Mouse (Mus musculus): ENCODE measurements around the gene Nptx1. TPM values are rescaled to one million over a fixed set of nuclear protein-coding genes. Genes with fewer than 3 reads are reported as not detected.

Nptx1 gene
- 100 to 1,000 TPM; 297 to 306 TPM for total RNA-seq (2021)
- long read RNA-seq, experiment 1, full-length matches to known transcripts: 34 of 157 reads
- long read RNA-seq, experiment 1, partial matches to known transcripts: 5 of 157 reads
- long read RNA-seq, experiment 1, other reads (novel, unspliced or antisense): 118 of 157 reads
- long read RNA-seq, experiment 2, full-length matches to known transcripts: 40 of 174 reads
- long read RNA-seq, experiment 2, partial matches to known transcripts: 7 of 174 reads
- long read RNA-seq, experiment 2, other reads (novel, unspliced or antisense): 127 of 174 reads

- peak; percentile 68 to 75 for DNase-seq (ENCODE audit: low spot score in 2 of 2)
These were observed at the start of gene Nptx1 for GRCm38 (mm10) chr11:119547183-119547921. Gene Nptx1, minus strand, starts transcription at chr11:119547753.

DNA sequence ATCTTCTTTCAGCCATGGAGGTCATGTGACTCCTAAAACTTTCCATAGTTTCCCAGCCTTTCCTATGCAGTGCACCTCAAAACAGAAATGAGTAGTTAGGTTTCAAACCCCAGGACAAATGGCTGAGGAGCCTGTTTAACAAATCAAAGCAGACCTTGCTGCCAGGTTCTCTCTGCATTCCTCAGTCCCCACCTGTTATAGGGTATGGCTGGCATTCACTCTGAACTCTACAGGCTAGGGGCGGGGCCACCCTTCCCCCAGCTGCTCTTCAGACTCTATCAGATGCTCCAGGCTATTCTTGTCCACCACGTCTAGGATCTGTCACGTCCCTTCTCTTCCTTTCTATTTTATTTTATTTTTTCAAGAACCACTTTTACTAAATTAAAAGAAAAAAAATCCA, 46.4 kb upstream of the Nptx1 start:
- DNase-seq (ENCODE audit: low spot score in 2 of 2): no peak

DNA sequence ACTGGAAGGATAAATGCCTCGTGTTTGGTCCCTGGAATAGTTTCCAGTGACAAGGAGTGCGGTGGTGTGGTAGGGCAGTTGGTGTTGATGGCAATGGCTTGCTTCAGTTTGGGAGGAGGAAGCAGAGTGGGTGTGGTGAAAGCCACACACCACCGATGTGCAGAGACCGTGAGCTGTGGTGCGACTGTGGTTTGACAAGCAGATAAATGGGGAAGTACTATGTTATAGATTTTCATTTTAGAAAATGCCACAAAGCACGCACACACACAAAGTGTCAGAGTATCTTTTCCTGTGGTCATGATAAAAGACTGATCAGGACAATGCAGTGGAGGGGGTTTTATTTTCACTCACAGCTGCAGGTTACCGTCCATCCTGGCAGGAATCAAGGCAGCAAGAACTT, 41.7 kb upstream of the Nptx1 start:
- no peak for DNase-seq (ENCODE audit: low spot score in 2 of 2)

DNA sequence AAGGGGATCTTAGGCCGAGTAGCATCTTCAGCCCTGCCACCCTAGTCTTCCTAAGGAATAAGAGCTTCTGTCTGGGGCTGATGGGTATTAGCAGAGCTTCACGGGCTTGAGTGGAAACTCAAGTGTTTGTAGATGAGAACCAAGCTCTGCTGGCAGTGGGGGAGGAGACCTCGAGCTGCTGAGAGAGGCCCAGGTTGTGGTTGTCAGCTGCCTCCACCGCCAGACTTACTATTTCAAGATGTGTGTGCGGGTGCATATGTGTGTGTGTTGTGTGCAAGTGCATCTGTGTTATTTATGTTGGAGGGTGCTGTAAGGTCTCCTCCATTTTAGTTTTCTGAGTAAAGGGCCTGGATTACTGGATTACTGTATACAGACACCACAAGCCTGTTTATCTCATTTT, 39.6 kb upstream of the Nptx1 start:
- DNase-seq (ENCODE audit: low spot score in 2 of 2): no peak

DNA sequence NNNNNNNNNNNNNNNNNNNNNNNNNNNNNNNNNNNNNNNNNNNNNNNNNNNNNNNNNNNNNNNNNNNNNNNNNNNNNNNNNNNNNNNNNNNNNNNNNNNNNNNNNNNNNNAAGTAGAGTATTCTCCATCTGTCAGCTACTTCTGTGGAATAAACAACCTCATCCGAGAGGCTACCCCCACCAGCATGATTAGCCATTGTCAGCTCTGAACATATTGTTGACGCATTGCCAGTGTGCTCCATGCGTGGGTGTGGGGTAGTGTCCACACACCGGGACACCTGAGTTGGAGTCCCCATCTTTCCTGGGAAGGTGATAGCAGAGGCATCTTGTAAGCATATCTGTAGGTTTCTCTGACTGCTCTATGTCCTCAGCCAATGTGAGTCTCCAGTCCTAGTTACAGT, 39.0 kb upstream of the Nptx1 start:
- no peak for DNase-seq (ENCODE audit: low spot score in 2 of 2)

DNA sequence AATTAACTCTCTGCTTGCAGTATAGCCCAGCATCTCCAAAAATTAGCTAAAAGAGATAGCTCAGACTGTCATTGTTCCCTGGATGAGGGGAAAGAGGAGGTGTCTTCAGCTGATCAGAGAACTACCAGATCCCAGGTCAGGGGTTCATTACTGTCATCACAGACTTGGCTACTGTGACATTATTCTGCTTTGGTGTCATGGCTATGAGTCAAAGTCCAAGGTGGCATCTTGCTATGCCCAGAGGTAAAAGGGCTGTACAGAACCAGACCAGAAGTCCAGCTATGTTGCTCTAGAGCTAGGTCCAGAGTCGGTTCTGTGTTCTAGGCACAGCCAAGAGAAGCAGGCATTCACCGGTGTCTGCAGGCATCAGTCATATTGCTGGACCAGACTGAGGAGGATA, 30.2 kb upstream of the Nptx1 start:
- no peak for DNase-seq (ENCODE audit: low spot score in 2 of 2)

GRCm38 (mm10) chr11:119576855-119577254, 29.3 kb upstream of the Nptx1 start:
- no peak for DNase-seq (ENCODE audit: low spot score in 2 of 2)

DNA sequence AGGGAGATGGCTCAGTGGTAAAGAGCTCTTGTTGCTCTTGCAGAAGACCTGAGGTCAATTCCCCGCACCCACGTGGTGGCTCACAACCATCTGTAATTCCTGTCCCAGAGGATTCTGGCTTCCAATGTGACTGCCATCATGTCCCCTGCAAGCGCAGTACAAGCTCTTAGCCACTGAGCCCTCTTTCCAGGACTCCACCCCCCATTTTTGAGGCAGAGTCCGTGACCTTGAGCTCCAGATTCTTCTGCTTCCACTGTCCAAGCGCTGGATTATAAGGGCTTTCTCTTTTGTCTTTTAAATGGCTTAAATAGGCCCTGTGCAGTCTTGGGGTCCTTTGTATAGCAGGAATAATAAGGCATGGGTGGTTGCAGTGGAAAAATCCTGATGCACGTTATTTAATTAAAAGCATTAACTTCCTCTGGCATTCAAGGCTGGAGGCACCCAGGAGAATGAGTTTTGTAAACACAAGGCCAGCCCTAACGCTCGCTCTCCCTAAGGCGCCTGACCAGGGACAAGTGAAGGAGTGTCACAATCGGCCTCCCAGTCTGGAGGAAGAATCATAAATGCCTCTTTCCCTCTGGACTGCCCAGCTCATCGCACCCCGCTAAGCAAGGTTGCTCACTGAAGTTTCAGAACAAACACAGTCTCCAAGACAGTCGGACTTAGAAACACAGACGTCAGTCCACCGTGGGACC, 24.9 kb upstream of the Nptx1 start:
- DNase-seq (ENCODE audit: low spot score in 2 of 2): no peak

DNA sequence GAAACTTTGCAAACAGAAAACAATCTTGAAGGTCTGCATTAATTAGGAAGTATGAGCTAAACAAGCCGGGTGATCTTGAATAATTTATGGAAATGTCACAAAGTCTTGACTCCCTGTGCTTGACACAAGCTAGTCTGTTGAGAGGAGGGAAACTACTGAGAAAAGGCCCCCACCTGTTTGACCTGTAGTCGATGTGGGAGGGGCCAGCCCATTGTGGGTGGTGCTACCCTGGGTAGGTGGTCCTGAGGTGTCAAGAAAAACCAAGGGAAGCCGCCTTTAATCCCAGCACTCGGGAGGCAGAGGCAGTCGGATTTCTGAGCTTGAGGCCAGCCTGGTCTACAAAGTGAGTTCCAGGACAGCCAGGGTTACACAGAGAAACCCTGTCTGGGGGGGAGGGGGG, 18.6 kb upstream of the Nptx1 start:
- DNase-seq (ENCODE audit: low spot score in 2 of 2): no peak

GRCm38 (mm10) chr11:119565684-119566083, 18.1 kb upstream of the Nptx1 start:
- no peak for DNase-seq (ENCODE audit: low spot score in 2 of 2)

GRCm38 (mm10) chr11:119565021-119565420, 17.5 kb upstream of the Nptx1 start:
- no peak for DNase-seq (ENCODE audit: low spot score in 2 of 2)

DNA sequence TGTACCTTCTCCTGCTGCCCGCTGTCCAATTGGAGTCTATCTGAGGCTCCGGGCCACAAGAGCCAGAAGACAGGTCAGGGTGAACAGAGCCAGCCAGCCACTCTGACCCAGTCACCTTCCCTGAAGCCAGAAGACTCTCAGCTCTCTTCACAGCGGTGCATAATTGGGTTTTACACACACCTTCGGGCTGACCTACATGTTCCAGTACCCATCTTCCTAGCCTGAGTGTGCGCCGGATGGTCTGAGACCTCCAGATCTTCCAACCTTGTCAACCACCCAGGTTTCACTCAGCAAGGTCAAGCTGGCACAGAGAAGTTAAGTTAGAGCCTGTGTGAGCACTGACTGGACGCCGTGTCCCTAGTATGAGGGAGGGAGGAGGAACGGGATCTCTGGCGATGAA, 16.8 kb upstream of the Nptx1 start:
- DNase-seq (ENCODE audit: low spot score in 2 of 2): no peak

DNA sequence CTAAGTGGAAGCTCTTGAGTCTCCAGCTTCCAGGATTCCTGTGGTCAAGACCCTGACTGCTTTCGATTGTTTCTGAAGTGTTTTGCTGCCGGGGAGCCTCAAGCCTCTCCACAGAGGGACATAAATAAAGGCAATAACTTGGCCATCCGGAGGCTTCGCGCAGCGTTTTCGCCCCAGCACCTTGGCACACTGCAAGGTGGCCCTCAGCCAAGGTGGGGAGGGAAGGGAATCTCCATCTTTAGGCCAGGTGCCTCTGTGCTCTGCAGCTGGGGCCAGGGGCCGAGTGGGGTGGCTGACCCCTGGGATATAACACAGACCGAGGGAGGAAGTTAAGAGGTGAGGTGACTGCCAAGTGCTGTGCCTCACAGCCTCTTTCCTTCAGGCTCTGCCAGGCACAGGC, 15.6 kb upstream of the Nptx1 start:
- no peak for DNase-seq (ENCODE audit: low spot score in 2 of 2)

DNA sequence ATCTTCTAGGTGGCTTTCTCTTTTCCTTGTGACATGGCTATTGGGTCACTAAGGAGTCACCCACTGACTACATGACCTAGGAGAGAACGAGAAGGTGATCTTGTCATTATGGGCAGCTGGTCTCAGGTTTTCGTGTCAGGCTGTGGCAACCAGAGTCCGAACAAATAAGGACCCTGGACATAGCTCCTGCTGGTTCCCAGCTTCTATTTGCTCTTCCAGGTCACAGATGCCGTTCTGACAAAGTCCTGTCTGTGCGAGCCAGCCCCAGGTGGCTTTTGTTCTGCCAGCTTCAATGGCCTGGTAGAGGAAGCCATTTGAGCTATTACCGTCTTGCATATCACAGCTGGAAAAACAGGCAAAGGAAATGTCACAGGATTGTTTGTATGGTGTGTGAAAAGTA, 14.7 kb upstream of the Nptx1 start:
- no peak for DNase-seq (ENCODE audit: low spot score in 2 of 2)

- DNase-seq (ENCODE audit: low spot score in 2 of 2): no peak
These were observed 11.5 kb upstream of the Nptx1 start for GRCm38 (mm10) chr11:119558870-119559610.

DNA sequence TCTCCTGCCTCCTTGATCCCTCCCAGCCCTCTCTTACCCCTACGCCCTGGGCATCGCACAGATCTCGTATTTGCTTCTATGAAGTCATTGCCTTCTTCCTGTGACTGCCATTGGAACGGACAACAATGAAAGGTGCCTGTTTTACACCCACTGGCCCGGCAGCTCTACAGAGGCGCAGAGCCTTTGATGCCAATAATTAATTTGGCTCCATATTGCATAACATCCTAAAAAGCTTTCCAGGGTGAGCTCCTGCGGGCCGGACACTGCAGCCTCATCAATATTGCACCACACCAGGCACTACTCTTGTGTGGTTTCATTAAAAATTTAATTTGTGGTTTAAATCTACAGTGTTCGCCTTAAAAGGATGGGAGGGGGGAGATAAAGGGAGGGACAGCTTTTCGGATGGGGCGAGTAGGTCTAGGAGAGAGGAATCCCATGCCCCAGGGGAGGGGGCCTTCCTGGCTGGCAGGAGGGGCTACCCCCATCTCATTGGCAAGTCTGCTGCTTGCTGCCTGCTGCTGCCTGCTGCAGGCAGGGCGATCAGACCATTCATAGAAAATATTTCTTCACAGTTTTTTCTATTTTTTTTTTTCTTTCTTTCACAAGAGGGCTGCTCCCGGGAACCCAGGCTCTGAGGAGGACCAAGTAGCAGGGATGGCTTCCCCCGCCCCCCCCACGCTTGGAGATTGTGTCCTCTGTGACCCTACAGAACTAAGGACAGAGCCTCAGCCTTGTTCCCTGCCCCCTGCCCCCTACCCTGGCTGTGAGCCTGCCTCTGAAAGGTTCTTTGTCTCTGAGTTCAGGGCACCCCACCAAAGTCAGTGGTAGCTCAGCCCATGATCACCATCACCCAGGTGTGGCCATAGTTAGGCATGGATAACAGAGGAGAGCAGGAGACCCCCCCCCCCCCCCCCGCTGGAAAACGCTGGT, 10.7 kb upstream of the Nptx1 start:
- DNase-seq (ENCODE audit: low spot score in 2 of 2): no peak

DNA sequence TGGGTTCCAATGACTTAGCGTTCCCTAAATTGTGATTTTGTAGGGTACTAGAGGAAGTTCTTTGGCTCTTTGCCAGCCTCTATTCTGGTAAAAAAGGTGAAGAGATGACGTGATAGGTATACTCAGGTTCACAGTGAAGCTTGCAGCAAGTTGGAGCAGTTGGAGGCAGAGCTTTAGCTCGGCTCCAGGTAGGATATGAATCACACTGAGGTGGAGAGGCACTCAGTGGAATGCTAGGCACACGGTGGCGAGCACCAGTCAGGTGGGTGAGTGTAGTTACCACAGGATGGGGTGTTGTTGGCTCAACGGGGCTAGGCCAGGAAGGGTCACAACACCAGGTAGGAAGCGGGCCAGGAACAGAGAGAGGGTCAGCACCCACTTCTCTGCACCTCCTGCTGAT, 7.6 kb upstream of the Nptx1 start:
- no peak for DNase-seq (ENCODE audit: low spot score in 2 of 2)

DNA sequence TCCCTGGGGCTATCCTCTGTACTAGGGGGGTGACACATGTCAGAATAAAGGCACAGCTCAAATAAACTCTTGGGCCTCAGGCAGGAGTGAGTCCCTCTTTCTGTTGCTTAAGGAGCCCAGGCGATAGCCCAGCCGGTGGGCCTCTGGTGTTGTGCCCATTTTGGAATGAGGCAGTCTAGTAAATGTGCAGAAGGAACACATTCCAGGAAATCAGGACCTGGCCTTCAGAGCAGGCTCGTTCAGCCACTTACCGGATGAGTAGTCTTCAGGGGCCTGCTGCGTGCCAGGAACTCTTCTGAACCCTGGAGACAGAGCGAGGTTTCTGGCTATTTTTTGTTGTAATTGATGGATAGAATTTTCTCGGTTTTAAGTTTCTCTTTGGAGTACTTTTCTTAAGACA, 7.2 kb upstream of the Nptx1 start:
- no peak for DNase-seq (ENCODE audit: low spot score in 2 of 2)

DNA sequence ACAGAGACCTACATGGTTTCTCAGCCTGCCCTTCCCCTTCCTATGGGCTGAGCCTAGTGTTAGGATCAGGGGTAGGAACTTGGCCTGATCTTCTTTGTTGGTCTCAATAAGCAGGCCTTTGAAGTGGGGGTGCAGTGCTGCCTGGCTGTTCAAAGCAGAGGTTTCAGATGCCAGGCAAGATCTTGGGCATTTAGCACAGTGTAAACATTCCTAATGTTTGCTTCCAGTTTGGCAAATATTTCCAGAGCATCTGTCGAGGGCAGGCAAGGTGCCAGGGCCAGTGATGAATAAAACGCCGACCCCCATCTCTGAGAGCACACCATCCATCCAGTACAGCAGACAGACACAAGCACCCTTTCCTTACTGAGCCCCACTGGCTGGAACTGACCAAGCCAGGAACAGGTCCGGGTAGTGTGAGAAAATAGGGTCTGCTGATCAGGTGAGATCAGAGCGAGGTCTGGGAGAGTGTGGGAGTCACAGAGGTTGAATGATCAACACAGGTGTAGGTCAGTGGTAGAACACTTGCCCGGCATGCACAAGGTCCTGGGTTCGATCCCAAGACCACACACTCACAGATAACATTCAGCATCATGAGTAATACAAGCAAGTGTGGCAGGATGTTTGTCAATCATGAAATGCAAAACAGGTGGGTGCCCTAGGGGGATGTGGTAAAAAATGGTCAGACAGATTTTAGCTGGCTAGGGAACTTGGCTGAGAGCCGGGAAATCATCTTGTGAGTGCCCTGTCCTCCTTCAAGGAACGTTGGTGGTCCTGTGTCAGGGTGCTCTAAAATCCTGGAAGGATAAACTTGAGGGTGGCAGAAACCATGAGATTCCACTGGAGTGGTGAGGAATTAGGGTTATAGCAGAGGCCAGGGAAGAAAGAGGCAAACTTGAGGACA, 5.6 kb upstream of the Nptx1 start:
- no peak for DNase-seq (ENCODE audit: low spot score in 2 of 2)

- no peak for DNase-seq (ENCODE audit: low spot score in 2 of 2)
These were observed 4.7 kb upstream of the Nptx1 start for GRCm38 (mm10) chr11:119552301-119552700.
